Mouse (Mus musculus): ENCODE data around the gene March11. TPM values are rescaled to one million over a fixed set of nuclear protein-coding genes. Genes with fewer than 3 reads are reported as not detected.
A peak's percentile ranks its signal among the peaks of the same experiment; 100 is the strongest.

Gene March11
- polyA plus RNA-seq, 1 experiment from 2014 or later = not detected

DNA sequence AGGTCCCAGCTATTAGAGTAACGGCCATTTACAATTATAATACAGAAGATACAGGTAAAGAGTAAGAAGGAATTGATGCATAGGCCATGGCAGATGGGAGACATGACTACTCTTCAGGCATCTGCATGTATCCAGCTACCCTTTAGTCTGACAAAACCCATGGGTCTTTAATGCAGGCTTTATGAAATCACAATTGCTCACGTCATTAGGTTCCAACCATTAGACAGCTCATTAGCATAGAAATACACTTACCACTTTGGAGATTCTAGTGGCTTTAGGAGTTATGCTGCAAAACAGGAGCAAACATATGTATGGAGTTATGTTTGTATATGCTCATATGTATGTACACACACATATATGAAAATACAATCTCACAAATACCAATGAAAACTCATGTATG, 16.0 kb upstream of the March11 start:
- Histone ChIP-seq H3K27me3 (ENCODE audit: control insufficient read depth, insufficient read depth, low read length) (no peaks in the 10 kb centered on the region), H3K9ac (ENCODE audit: low read length) (no peak overlapping the region), H3K9me3 (ENCODE audit: control insufficient read depth, low read length) (no peaks in the 10 kb centered on the region), H3K27ac (replicated peaks) (no peak overlapping the region), H3K36me3 (ENCODE audit: control insufficient read depth, insufficient read depth, low read length) (no peaks in the 10 kb centered on the region), H3K4me3 (ENCODE audit: low read depth, low read length) (no peak overlapping the region), H3K4me2 (replicated peaks; ENCODE audit: low read depth) (no peak overlapping the region), H3K4me1 (replicated peaks; ENCODE audit: control insufficient read depth, insufficient read depth) (no peaks in the 10 kb centered on the region)
- no peak for TF ChIP-seq EP300 (optimal IDR thresholded peaks at IDR 0.05)
- no peak for TF ChIP-seq CTCF (IDR thresholded peaks at IDR 0.05; ENCODE audit: low read depth)
- 66% methylated on average over 2 of the region's 2 CpGs for WGBS
- ATAC-seq (ENCODE audit: low FRiP score, low TSS enrichment) (no peak), DNase-seq (ENCODE audit: low spot score) (no peak)

- 60% methylated on average over 1 of the region's 1 CpGs for WGBS
- H3K9me3 ChIP-seq (ENCODE audit: control insufficient read depth, low read length) = no peaks in the 10 kb centered on the region
Observed at GRCm38 (mm10) chr15:26293215-26293614, 15.6 kb upstream of the March11 start.

DNA sequence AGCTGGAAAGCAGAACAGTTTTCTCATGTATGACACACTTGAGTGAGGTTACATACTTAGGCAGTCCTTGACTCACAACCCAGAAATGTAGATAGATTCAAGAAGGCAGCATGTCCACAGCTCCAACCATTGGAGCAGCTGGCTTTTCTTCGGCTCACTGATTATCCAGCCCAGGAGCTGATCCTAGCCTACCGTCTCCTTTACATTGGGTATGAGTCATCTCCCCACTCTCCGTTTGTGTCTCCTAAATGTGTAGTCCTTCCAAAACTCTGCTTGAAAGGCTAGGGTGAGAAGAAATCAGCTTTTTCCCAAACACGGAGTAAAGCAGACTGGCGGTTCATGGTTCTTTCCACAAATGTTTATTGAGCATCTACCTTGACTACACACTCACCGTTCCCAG, 10.2 kb upstream of the March11 start:
- ATAC-seq (ENCODE audit: low FRiP score, low TSS enrichment) = no peak

More at GRCm38 (mm10) chr15:26293215-26293614, 15.6 kb upstream of the March11 start:
- Histone ChIP-seq H3K4me2 (replicated peaks; ENCODE audit: low read depth) (no peak overlapping the region), H3K27ac (replicated peaks) (no peak overlapping the region), H3K4me3 (ENCODE audit: low read depth, low read length) (no peak overlapping the region), H3K4me1 (replicated peaks; ENCODE audit: control insufficient read depth, insufficient read depth) (no peaks in the 10 kb centered on the region), H3K27me3 (ENCODE audit: control insufficient read depth, insufficient read depth, low read length) (no peaks in the 10 kb centered on the region), H3K36me3 (ENCODE audit: control insufficient read depth, insufficient read depth, low read length) (no peaks in the 10 kb centered on the region), H3K9ac (ENCODE audit: low read length) (no peak overlapping the region)
- TF ChIP-seq CTCF (IDR thresholded peaks at IDR 0.05; ENCODE audit: low read depth) = no peak
- no peak for TF ChIP-seq EP300 (optimal IDR thresholded peaks at IDR 0.05)
- no peak for DNase-seq (ENCODE audit: low spot score)
- ATAC-seq (ENCODE audit: low FRiP score, low TSS enrichment) = no peak

DNA sequence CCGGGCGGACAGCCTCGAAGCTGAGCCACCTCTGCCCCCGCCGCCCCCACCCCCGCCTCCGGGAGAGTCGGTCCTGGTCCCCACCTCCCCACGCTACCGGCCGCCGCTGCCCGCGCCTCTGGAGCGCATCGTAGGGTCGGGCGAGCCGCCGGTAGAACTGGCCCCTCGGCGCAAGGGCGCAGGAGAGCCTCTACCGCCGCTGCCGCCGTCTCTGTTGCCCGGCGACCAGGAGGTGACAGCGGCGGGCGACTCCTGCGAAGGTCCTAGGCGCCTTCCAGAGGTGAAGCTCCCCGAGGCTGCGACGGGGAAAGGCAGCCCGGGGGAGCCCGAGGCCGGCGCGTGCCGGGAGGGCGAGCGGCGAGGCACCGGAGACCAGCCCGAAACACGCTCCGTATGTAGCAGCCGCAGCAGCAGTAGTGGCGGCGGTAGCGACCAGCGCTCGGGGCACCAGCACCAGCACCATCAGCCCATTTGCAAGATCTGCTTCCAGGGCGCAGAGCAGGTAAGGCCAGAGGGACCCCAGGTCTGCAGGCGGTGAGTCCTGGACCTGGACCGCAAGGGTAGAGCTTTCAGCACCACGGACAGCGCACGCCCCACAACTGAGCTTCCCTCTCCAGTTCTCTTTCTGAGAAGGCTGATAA, 563 bp downstream of the March11 start:
- WGBS = 1% methylated on average over 53 of the region's 62 CpGs
- Histone ChIP-seq H3K4me3 (ENCODE audit: low read depth, low read length) (peak overlapping the region; percentile 31), H3K9ac (ENCODE audit: low read length) (no peak overlapping the region), H3K4me2 (replicated peaks; ENCODE audit: low read depth) (peak overlapping the region; percentile 50), H3K27ac (replicated peaks) (no peak overlapping the region), H3K9me3 (ENCODE audit: control insufficient read depth, low read length) (no peaks in the 10 kb centered on the region), H3K4me1 (replicated peaks; ENCODE audit: control insufficient read depth, insufficient read depth) (no peaks in the 10 kb centered on the region), H3K27me3 (ENCODE audit: control insufficient read depth, insufficient read depth, low read length) (peaks cover 5% of the 10 kb centered on the region; the same call in 1 of the 2 replicates), H3K36me3 (ENCODE audit: control insufficient read depth, insufficient read depth, low read length) (no peaks in the 10 kb centered on the region)
- TF ChIP-seq CTCF (IDR thresholded peaks at IDR 0.05; ENCODE audit: low read depth) (no peak), EP300 (optimal IDR thresholded peaks at IDR 0.05) (no peak)
- DNase-seq (ENCODE audit: low spot score) (peak; percentile 75), ATAC-seq (ENCODE audit: low FRiP score, low TSS enrichment) (peak; percentile 42; the same call in 1 of the 2 replicates)

More for the DNA sequence above, 10.2 kb upstream of the March11 start:
- Histone ChIP-seq H3K36me3 (ENCODE audit: control insufficient read depth, insufficient read depth, low read length) (no peaks in the 10 kb centered on the region), H3K27ac (replicated peaks) (no peak overlapping the region), H3K9me3 (ENCODE audit: control insufficient read depth, low read length) (no peaks in the 10 kb centered on the region), H3K4me3 (ENCODE audit: low read depth, low read length) (no peak overlapping the region), H3K4me1 (replicated peaks; ENCODE audit: control insufficient read depth, insufficient read depth) (no peaks in the 10 kb centered on the region), H3K4me2 (replicated peaks; ENCODE audit: low read depth) (no peak overlapping the region), H3K27me3 (ENCODE audit: control insufficient read depth, insufficient read depth, low read length) (no peaks in the 10 kb centered on the region), H3K9ac (ENCODE audit: low read length) (no peak overlapping the region)
- WGBS = 77% methylated on average over 6 of the region's 6 CpGs
- TF ChIP-seq CTCF (IDR thresholded peaks at IDR 0.05; ENCODE audit: low read depth) (no peak), EP300 (optimal IDR thresholded peaks at IDR 0.05) (no peak)
- no peak for DNase-seq (ENCODE audit: low spot score)

- TF ChIP-seq EP300 (optimal IDR thresholded peaks at IDR 0.05) (no peak), CTCF (IDR thresholded peaks at IDR 0.05; ENCODE audit: low read depth) (no peak)
- 90% methylated on average over 2 of the region's 2 CpGs for WGBS
- no peak for DNase-seq (ENCODE audit: low spot score)
- no peak for ATAC-seq (ENCODE audit: low FRiP score, low TSS enrichment)
- Histone ChIP-seq H3K4me2 (replicated peaks; ENCODE audit: low read depth) (no peak overlapping the region), H3K36me3 (ENCODE audit: control insufficient read depth, insufficient read depth, low read length) (no peaks in the 10 kb centered on the region), H3K9ac (ENCODE audit: low read length) (no peak overlapping the region), H3K4me3 (ENCODE audit: low read depth, low read length) (no peak overlapping the region), H3K27me3 (ENCODE audit: control insufficient read depth, insufficient read depth, low read length) (no peaks in the 10 kb centered on the region), H3K9me3 (ENCODE audit: control insufficient read depth, low read length) (no peaks in the 10 kb centered on the region), H3K27ac (replicated peaks) (no peak overlapping the region), H3K4me1 (replicated peaks; ENCODE audit: control insufficient read depth, insufficient read depth) (no peaks in the 10 kb centered on the region)
Observed at GRCm38 (mm10) chr15:26319866-26320265, 11.0 kb downstream of the March11 start.

GRCm38 (mm10) chr15:26320402-26320801, 11.6 kb downstream of the March11 start:
- DNase-seq (ENCODE audit: low spot score) = no peak
- Histone ChIP-seq H3K4me1 (replicated peaks; ENCODE audit: control insufficient read depth, insufficient read depth) (no peaks in the 10 kb centered on the region), H3K36me3 (ENCODE audit: control insufficient read depth, insufficient read depth, low read length) (no peaks in the 10 kb centered on the region), H3K9me3 (ENCODE audit: control insufficient read depth, low read length) (no peaks in the 10 kb centered on the region), H3K4me2 (replicated peaks; ENCODE audit: low read depth) (no peak overlapping the region), H3K9ac (ENCODE audit: low read length) (no peak overlapping the region), H3K4me3 (ENCODE audit: low read depth, low read length) (no peak overlapping the region), H3K27ac (replicated peaks) (no peak overlapping the region), H3K27me3 (ENCODE audit: control insufficient read depth, insufficient read depth, low read length) (no peaks in the 10 kb centered on the region)
- WGBS = 77% methylated on average over 3 of the region's 3 CpGs
- no peak for ATAC-seq (ENCODE audit: low FRiP score, low TSS enrichment)
- TF ChIP-seq EP300 (optimal IDR thresholded peaks at IDR 0.05) = no peak
- TF ChIP-seq CTCF (IDR thresholded peaks at IDR 0.05; ENCODE audit: low read depth) = no peak

Data from stomach, postnatal 0 days (tissue).